Mouse (Mus musculus) hindbrain, embryonic 15.5 days (tissue): ENCODE measurements around the gene Nup62. TPM values are rescaled to one million over a fixed set of nuclear protein-coding genes. Genes with fewer than 3 reads are reported as not detected.

Experiments used
- ATAC-seq: fragments of 200-750 bp; cut with Nextera tagmentation; 2 replicates; pipeline ENCODE4 v1.8.0; 2017; ENCODE audit warnings: low read depth, moderate number of reproducible peaks, moderate TSS enrichment; ENCODE audit not compliant: low FRiP score
- H3K27ac ChIP-seq: fragments of 300-500 bp; sonication (generic); replicated peaks from 2 replicates; pipeline ENCODE4 v1.5.1; 2015; ENCODE audit warnings: mild to moderate bottlenecking, inconsistent platforms
- H3K27me3 ChIP-seq: fragments of 300-500 bp; sonication (generic); 2 replicates; pipeline ENCODE4 v1.6.1; 2015; ENCODE audit warnings: control low read depth, inconsistent platforms
- H3K36me3 ChIP-seq: fragments of 300-500 bp; sonication (generic); 2 replicates; pipeline ENCODE4 v1.6.1; 2015; ENCODE audit warnings: control low read depth, inconsistent platforms
- H3K4me1 ChIP-seq: fragments of 300-500 bp; sonication (generic); replicated peaks from 2 replicates; pipeline ENCODE4 v1.6.1; 2015; ENCODE audit warnings: control low read depth, inconsistent platforms
- H3K4me2 ChIP-seq: fragments of 300-500 bp; sonication (generic); 2 replicates; pipeline ENCODE4 v1.6.1; 2015; ENCODE audit warnings: moderate library complexity, mild to moderate bottlenecking, inconsistent platforms
- H3K4me3 ChIP-seq: fragments of 300-500 bp; sonication (generic); 2 replicates; pipeline ENCODE4 v1.5.1; 2015; ENCODE audit warnings: mild to moderate bottlenecking, inconsistent platforms
- H3K9ac ChIP-seq: fragments of 300-500 bp; sonication (generic); 2 replicates; pipeline ENCODE4 v1.6.1; 2015; ENCODE audit warnings: inconsistent platforms
- H3K9me3 ChIP-seq: fragments of 300-500 bp; sonication (generic); 2 replicates; pipeline ENCODE4 v1.6.1; 2016; ENCODE audit warnings: control low read depth, inconsistent platforms
- WGBS: fragments of 180-500 bp; shearing (Covaris S2); methylation state at CpG from one replicate; pipeline ENCODE4 v1.1.7; 2015; 5-methylcytosine and 5-hydroxymethylcytosine counted together
- polyA plus RNA-seq: library from polyadenylated mRNA; unstranded; fragments of >200 nt; fragmentation: Nextera tagmentation; extraction: Ambion mirVana; gene quantifications from 2 replicates; pipeline ENCODE4 v1.2.1, GENCODE M21; 2015

The Nup62 gene
- polyA plus RNA-seq, 1 experiment from 2014 or later, result 49.5 TPM

DNA sequence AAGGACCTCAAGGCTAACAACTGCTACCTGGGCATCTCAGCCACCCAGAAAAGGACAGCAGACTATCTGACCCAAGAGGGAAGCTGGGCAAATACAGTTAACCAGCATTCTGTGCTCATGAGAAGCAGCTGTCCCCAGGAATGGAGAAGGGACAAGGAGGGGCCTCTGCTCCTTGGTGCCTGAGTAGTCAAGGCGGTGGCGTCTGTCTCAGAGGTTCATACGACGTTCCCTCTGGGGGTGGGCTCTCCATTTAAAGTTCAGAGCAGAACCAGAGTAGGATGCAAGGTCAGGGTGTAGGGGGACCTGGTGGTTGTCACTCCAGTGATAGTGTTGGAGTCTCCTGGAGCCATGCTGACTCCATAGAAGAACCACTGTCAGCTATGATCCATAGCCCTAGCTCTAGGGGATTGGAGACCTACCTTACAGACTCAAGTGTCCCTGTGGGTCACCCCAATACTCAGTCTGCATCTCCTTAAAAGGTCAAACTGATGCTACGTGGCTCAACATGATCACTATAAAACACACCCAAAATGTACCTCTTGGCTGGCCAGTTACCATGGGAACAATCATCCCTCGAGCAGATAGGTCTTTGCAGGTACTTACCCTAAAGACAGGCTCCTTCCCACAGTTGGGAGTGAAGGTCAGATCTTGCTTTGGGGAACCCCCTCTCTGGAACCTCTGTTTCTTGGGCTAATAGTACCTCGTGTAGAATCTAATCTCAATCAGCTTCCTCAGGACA is 4.9 kb upstream of the Nup62 start:
- peaks cover 8% of the 10 kb centered on the region for H3K4me1 ChIP-seq
- H3K4me3 ChIP-seq, result no peak overlapping the region
- H3K9me3 ChIP-seq, result no peaks in the 10 kb centered on the region
- WGBS, result 92% methylated on average over 7 of the region's 7 CpGs
- H3K4me2 ChIP-seq, result no peak overlapping the region
- no peaks in the 10 kb centered on the region for H3K36me3 ChIP-seq
- no peak for ATAC-seq
- H3K9ac ChIP-seq, result no peak overlapping the region
- H3K27ac ChIP-seq, result no peak overlapping the region
- H3K27me3 ChIP-seq, result no peaks in the 10 kb centered on the region

DNA sequence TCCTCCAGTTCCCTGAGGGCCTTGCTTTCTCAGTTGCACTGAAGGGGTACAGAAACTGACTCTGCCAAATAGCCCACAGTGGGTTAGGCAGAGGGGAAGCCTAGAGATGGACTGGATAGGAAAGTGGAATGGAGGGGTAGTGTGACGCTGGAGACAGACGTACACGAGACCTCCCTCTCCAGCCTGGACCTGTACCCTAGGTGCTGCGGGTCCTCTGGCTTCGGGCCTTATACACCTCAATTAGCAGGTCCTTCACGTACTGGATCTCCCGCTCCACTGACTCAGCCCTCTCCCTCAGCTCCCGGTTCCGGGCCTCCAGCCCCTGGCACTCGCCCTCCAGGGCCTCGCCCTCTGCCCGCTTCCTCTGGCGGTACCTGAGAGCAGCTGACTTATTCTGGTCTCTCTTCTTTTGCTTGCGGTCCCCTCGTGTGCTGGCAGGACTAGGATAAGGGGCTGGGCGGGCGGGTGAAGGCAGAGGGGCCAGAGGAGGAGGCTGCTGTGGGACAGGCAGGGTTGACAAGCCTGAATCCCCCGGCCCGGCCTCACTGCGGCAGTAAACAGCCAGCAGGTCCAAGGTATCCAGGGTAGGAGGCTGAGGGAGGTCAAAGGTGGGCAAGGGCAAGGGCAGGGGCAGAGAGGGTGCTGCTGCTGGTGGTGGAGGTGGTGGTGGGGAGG is 3.1 kb upstream of the Nup62 start:
- Histone ChIP-seq H3K4me2 (no peak overlapping the region), H3K27me3 (no peaks in the 10 kb centered on the region), H3K27ac (no peak overlapping the region), H3K9me3 (no peaks in the 10 kb centered on the region), H3K36me3 (no peaks in the 10 kb centered on the region), H3K4me1 (peaks cover 17% of the 10 kb centered on the region), H3K4me3 (no peak overlapping the region), H3K9ac (no peak overlapping the region)
- ATAC-seq, result no peak
- WGBS, result 92% methylated on average over 20 of the region's 20 CpGs

DNA sequence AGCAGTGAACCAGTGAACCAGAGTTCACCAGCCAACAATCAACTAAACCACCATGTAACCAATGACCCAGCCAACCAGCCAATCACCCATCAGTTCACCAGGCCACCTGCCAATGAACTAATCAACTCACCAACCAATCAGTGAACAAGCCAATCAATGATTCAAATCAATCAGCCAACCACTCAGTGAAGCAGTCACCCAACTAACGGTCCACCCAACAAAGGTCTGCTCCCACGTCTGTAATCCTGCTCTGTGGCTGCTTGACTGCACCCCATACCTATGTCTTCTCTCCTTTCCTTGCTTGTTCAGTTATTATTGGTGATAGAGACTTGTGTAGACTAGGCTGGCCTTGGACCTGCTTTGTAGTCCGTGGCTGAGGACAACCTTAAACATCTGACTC is 1.9 kb upstream of the Nup62 start:
- Histone ChIP-seq H3K9ac (no peak overlapping the region), H3K27ac (no peak overlapping the region), H3K4me2 (no peak overlapping the region), H3K9me3 (no peaks in the 10 kb centered on the region), H3K36me3 (no peaks in the 10 kb centered on the region), H3K27me3 (no peaks in the 10 kb centered on the region), H3K4me3 (no peak overlapping the region), H3K4me1 (peaks cover 29% of the 10 kb centered on the region)
- no peak for ATAC-seq
- 96% methylated on average over 3 of the region's 3 CpGs for WGBS

DNA sequence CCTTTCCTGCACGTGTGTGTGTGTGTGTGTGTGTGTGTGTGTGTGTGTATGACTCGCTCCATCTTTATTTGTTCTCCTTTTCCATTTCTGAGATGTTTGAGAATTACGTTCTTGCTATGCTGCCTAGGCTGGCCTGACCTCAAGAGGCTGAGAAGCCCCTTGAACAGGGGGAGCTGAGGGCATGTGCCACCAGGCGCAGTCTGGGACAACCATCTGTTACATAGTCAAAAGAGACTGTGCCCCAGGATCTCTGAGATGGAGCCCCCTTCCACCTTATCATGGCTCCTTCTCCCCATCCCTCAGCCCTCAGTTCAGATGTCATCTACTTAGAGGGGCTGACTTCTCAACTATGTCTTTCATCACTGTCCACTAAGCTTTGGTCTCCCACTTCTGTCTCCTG is 1.5 kb upstream of the Nup62 start:
- Histone ChIP-seq H3K36me3 (no peaks in the 10 kb centered on the region), H3K27me3 (no peaks in the 10 kb centered on the region), H3K4me1 (peaks cover 32% of the 10 kb centered on the region), H3K4me3 (no peak overlapping the region), H3K9me3 (no peaks in the 10 kb centered on the region), H3K27ac (no peak overlapping the region), H3K9ac (no peak overlapping the region), H3K4me2 (no peak overlapping the region)
- ATAC-seq, result no peak
- WGBS, result 97% methylated on average over 4 of the region's 4 CpGs

DNA sequence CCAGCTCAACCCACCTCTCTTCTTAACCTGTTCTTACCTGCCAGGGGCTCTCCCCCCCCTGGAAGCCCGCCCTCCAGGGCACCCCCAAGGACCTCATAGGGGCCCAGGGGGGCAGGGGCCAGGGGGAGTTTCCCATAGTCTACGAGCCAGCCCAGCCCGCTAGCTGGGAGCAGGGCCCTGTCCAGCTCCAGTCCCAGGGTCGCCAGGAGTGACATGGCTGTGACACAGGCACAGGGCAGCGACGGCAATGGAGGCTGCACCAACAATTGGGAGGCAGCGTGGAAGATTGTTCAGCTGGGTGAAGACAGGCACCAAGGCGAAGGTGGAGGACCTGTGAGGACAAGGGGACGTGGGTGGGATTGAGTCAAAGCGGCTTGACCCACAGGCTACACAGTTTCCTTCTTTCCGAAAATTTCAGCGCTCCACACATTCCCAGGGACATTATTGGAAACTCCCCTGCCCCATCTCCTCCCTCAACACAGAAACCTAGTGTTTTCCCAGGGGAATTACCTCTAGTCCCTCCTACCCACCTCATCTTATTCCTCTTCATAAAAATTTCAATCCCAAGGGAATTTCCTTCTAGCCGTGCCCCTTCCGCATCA is 835 bp upstream of the Nup62 start:
- Histone ChIP-seq H3K27me3 (no peaks in the 10 kb centered on the region), H3K27ac (peak overlapping the region; percentile 90), H3K4me3 (peak overlapping the region; percentile 78), H3K9ac (0 out of 2 replicates have a peak overlapping the region, but pooled peaks have one; percentile 5), H3K9me3 (no peaks in the 10 kb centered on the region), H3K4me1 (peaks cover 39% of the 10 kb centered on the region), H3K36me3 (no peaks in the 10 kb centered on the region), H3K4me2 (peak overlapping the region; percentile 60)
- peak; percentile 9; the same call in 1 of the 2 replicates for ATAC-seq
- WGBS, result 25% methylated on average over 14 of the region's 14 CpGs

DNA sequence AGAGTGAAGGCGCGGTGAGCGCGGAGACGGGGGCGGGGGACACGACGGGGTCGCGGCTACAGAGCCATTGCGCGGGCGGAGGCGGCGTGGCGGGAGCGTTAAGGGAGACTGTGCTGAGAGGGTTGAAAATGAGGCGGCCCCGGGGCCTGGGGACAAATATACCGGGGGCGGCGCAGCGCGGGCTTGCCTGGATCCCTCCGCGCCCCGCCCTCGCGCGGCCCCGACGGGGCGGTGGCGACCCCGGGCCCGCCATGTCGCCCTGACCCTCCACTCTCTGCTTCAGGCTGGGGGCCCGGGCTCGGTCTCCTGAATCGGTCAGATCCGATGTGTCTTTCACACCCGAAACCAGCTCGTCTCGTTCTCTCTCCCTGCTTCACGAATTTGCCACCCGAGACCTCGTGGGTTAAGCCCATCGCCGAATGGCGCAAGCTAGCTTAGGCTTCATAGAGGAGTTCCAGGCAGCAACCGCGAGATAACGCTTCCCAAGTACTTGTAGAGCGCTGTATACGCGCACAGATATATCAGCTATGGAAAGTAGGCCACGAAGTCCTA is 658 bp downstream of the Nup62 start, which contains the start of gene Atf5:
Gene Atf5 (minus strand): TSS at position 189 of the 552 bp plus-strand sequence.
- ATAC-seq, result peak; percentile 7
- Histone ChIP-seq H3K36me3 (no peaks in the 10 kb centered on the region), H3K9me3 (no peaks in the 10 kb centered on the region), H3K4me1 (peaks cover 44% of the 10 kb centered on the region), H3K9ac (peak within 1 kb of the TSS; percentile 68), H3K4me2 (peak within 1 kb of the TSS; percentile 61), H3K27me3 (no peaks in the 10 kb centered on the region), H3K27ac (peak within 1 kb of the TSS; percentile 90), H3K4me3 (peak within 1 kb of the TSS; percentile 78)
- under 1% methylated on average over 42 of the region's 57 CpGs for WGBS

DNA sequence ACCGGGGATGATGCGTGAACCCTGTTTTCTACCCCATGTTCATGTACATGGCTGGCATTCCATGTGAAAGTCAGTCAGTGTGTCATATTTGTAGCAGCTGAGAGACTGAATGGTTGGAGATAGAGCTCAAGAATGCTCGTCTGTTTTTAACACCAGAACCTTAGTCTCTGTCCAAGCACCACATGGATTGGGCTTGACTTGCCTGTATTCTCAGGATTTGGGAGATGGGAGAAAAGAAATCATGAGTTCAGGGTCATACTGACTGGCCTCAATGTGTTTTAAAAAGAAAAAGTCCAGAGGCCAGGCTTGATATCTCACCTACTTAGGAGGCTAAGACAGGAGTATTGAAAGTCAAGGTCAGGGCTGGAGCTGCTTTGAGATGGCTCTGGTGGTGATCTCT is 1.6 kb downstream of the Nup62 start:
- Histone ChIP-seq H3K4me1 (peaks cover 47% of the 10 kb centered on the region), H3K36me3 (no peaks in the 10 kb centered on the region), H3K4me2 (peak overlapping the region; percentile 61), H3K27ac (peak overlapping the region; percentile 32; the same call in 1 of the 2 replicates), H3K9ac (peak overlapping the region; percentile 68), H3K27me3 (no peaks in the 10 kb centered on the region), H3K4me3 (peak overlapping the region; percentile 78), H3K9me3 (no peaks in the 10 kb centered on the region)
- no peak for ATAC-seq
- 26% methylated on average over 3 of the region's 3 CpGs for WGBS

DNA sequence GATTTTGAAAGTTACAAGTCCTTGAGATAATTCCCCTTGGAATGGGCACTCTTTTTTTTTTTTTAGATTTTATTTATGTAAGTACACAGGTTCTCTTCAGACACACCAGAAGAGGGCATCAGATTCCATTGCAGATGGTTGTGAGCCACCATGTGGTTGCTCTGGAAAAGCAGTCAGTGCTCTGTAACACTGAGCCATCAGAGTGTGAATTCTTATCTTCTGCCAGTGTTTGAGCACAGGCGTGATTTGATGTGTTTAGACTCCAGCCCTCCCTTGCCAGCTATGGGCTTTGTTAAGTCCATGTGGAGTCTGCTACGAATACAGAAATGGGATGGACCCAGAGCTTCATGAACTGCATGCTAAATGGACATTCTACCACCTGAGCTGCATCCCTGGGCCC is 2.3 kb downstream of the Nup62 start:
- no peaks in the 10 kb centered on the region for H3K9me3 ChIP-seq
- H3K27ac ChIP-seq, result 0 out of 2 replicates have a peak overlapping the region, but pooled peaks have one; percentile 22
- no peaks in the 10 kb centered on the region for H3K36me3 ChIP-seq
- H3K27me3 ChIP-seq, result no peaks in the 10 kb centered on the region
- no peak for ATAC-seq
- WGBS, result 15% methylated on average over 2 of the region's 2 CpGs
- peak overlapping the region; percentile 61 for H3K4me2 ChIP-seq
- H3K4me3 ChIP-seq, result peak overlapping the region; percentile 78; the same call in 1 of the 2 replicates
- peaks cover 51% of the 10 kb centered on the region for H3K4me1 ChIP-seq
- H3K9ac ChIP-seq, result no peak overlapping the region; the same call in 1 of the 2 replicates

DNA sequence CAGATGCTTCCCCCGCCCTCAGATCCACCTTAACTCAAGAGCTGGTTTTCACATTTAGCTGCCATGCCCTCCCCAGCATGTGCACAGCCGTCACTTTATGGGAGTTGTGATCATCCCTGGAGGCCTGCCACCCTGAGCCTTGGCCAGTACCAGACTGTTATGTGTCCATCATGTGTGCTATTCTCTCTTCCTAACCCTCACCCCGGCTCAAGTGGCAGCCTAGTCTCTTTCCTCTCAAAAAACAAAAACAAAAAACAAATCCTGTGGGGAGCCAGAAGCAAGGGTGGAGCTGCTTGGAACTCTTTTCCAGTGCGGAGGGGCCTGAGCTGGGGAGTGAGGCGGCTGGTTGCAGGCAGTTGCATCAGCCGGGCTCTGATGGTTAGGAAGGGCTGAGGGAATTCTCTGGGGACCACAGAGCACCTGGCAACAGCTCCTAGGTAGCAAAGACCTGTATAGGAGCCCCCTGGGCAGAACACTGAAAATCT is 2.9 kb downstream of the Nup62 start:
- H3K4me1 ChIP-seq, result peaks cover 53% of the 10 kb centered on the region
- 0 out of 2 replicates have a peak overlapping the region, but pooled peaks have one; percentile 22 for H3K27ac ChIP-seq
- peak overlapping the region; percentile 78 for H3K4me3 ChIP-seq
- peak overlapping the region; percentile 61 for H3K4me2 ChIP-seq
- WGBS, result 35% methylated on average over 6 of the region's 6 CpGs
- H3K9ac ChIP-seq, result peak overlapping the region; percentile 22
- no peak for ATAC-seq
- H3K36me3 ChIP-seq, result no peaks in the 10 kb centered on the region
- no peaks in the 10 kb centered on the region for H3K27me3 ChIP-seq
- H3K9me3 ChIP-seq, result no peaks in the 10 kb centered on the region

DNA sequence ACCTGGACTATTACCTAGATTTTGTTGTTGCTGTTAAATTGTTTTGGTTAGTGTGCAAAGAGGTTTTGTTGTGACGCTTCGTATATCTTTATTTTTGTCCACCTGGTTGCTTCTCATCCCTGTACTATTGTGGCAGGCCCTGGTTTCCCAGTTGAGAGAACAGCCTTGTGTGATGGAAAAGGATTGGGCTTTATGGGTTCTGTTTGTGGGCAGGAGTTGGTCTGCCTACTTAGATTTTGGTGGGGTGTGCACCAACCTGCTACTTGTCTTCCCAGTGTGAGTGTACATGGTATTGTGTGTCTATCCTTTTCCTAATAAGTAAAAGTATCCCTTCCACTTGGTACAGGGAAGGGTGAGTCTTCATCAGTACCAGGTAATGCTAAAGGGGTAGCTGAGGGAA is 3.5 kb downstream of the Nup62 start:
- ATAC-seq, result no peak
- Histone ChIP-seq H3K27ac (no peak overlapping the region), H3K9ac (no peak overlapping the region), H3K27me3 (no peaks in the 10 kb centered on the region), H3K9me3 (no peaks in the 10 kb centered on the region), H3K4me3 (no peak overlapping the region), H3K36me3 (no peaks in the 10 kb centered on the region), H3K4me2 (peak overlapping the region; percentile 61), H3K4me1 (peaks cover 56% of the 10 kb centered on the region)
- 96% methylated on average over 2 of the region's 2 CpGs for WGBS

DNA sequence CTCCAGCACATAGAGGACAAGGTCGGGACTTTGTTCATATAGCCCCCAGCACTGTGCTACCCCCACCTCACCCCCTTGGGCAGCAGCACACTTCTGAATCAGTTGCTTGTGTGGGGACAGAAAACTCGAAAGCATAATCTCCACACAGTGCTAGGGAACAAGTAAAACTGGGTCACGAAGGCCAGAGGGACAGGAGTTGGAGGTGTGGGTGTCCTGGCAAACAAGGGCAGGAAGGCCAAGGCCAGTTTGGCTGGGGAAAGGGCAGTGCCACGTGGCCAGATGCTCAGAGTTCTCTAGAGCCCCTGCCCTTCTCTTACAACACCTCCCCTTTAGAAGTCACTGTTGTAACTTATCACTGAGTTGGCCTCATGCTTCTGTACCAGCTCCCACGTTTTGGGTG is 4.0 kb downstream of the Nup62 start:
- WGBS, result 78% methylated on average over 5 of the region's 5 CpGs
- no peaks in the 10 kb centered on the region for H3K9me3 ChIP-seq
- H3K4me2 ChIP-seq, result no peak overlapping the region
- H3K36me3 ChIP-seq, result no peaks in the 10 kb centered on the region
- H3K27me3 ChIP-seq, result no peaks in the 10 kb centered on the region
- peaks cover 58% of the 10 kb centered on the region for H3K4me1 ChIP-seq
- H3K9ac ChIP-seq, result no peak overlapping the region
- no peak overlapping the region for H3K4me3 ChIP-seq
- no peak overlapping the region for H3K27ac ChIP-seq
- ATAC-seq, result no peak

DNA sequence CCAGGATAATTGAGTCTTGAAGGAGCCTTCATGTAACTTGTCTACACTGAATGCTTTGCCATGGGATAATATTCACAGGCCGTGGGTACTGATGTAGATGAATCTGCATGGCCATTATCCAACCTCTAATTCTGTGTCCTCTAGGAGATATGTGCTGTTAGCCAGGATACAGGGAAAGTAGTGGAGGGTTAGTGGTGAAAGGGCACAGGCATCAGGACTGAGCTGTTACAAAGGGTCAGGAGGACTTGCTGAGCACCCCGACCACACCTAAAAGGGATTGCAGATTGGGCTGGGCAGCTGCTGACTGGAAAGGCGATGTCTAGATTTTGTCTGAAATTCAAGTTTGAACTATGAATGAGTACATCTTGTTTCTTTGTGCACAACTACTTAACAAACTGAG is 4.6 kb downstream of the Nup62 start:
- WGBS, result 92% methylated on average over 3 of the region's 3 CpGs
- H3K4me1 ChIP-seq, result peaks cover 52% of the 10 kb centered on the region
- H3K4me2 ChIP-seq, result no peak overlapping the region
- no peak overlapping the region for H3K9ac ChIP-seq
- ATAC-seq, result no peak
- H3K27me3 ChIP-seq, result no peaks in the 10 kb centered on the region
- no peak overlapping the region for H3K4me3 ChIP-seq
- H3K9me3 ChIP-seq, result no peaks in the 10 kb centered on the region
- H3K36me3 ChIP-seq, result no peaks in the 10 kb centered on the region
- H3K27ac ChIP-seq, result no peak overlapping the region
